Mouse (Mus musculus) forebrain, postnatal 0 days (tissue): ENCODE measurements at regions not wholly inside any gene's neighbourhood (a gene's known extent, or its start where the extent isn't known, plus 50 kb on each side); places are given as distances from the start of the nearest gene placed in this dataset.

Experiments used
- ATAC-seq: fragments of 200-750 bp; cut with Nextera tagmentation; 2 replicates; pipeline ENCODE4 v1.8.0; 2017; ENCODE audit warnings: mild to moderate bottlenecking, moderate library complexity
- DNase-seq: peaks from one replicate; pipeline ENCODE4 v3.0.0-alpha.2; 2015
- H3K27ac ChIP-seq: fragments of 300-500 bp; sonication (generic); 2 replicates; pipeline ENCODE4 v1.5.1; 2014; ENCODE audit warnings: low read depth, mild to moderate bottlenecking, antibody characterized with exemption, low read length, moderate library complexity, mixed read lengths
- H3K27me3 ChIP-seq: fragments of 300-500 bp; sonication (generic); 2 replicates; pipeline ENCODE4 v1.6.1; 2014; ENCODE audit warnings: mild to moderate bottlenecking, low read length, mixed read lengths; ENCODE audit not compliant: insufficient read depth
- H3K36me3 ChIP-seq: fragments of 300-500 bp; sonication (generic); 2 replicates; pipeline ENCODE4 v1.6.1; 2014; ENCODE audit warnings: mild to moderate bottlenecking, moderate library complexity; ENCODE audit not compliant: insufficient read depth
- H3K4me1 ChIP-seq: fragments of 300-500 bp; sonication (generic); 2 replicates; pipeline ENCODE4 v1.6.1; 2014; ENCODE audit warnings: antibody characterized with exemption; ENCODE audit not compliant: insufficient read depth
- H3K4me2 ChIP-seq: fragments of 300-500 bp; sonication (generic); 2 replicates; pipeline ENCODE4 v1.6.1; 2014; ENCODE audit warnings: low read depth, mild to moderate bottlenecking, moderate library complexity
- H3K4me3 ChIP-seq: fragments of 300-500 bp; sonication (generic); 2 replicates; pipeline ENCODE4 v1.5.1; 2014; ENCODE audit warnings: low read depth, low read length, mixed read lengths
- H3K9ac ChIP-seq: fragments of 300-500 bp; sonication (generic); 2 replicates; pipeline ENCODE4 v1.6.1; 2014; ENCODE audit warnings: mild to moderate bottlenecking
- H3K9me3 ChIP-seq: fragments of 300-500 bp; sonication (generic); 2 replicates; pipeline ENCODE4 v1.6.1; 2016; ENCODE audit warnings: low read length
- CTCF ChIP-seq: sonication (generic); IDR thresholded peaks from 2 replicates; pipeline ENCODE4 v1.5.1; 2016; ENCODE audit warnings: antibody characterized with exemption, control low read depth, low read depth
- WGBS: fragments of 180-500 bp; shearing (Covaris S2); extraction: QIAGEN DNeasy Blood & Tissue Kit; methylation state at CpG from one replicate; pipeline ENCODE4 v1.1.7; 2014; 5-methylcytosine and 5-hydroxymethylcytosine counted together

GRCm38 (mm10) chr11:111155023-111155422, 89.1 kb downstream of the Kcnj2 start:
- 89% methylated on average over 7 of the region's 7 CpGs for WGBS
- no peaks in the 10 kb centered on the region for H3K4me1 ChIP-seq
- TF ChIP-seq CTCF = no peak
- H3K36me3 ChIP-seq = no peaks in the 10 kb centered on the region
- no peak overlapping the region for H3K4me3 ChIP-seq
- DNase-seq (no peak), ATAC-seq (no peak)
- no peak overlapping the region for H3K27ac ChIP-seq
- no peaks in the 10 kb centered on the region for H3K27me3 ChIP-seq
- H3K9ac ChIP-seq = no peak overlapping the region
- H3K4me2 ChIP-seq = no peak overlapping the region
- no peaks in the 10 kb centered on the region for H3K9me3 ChIP-seq

GRCm38 (mm10) chr11:111155747-111156146, 89.8 kb downstream of the Kcnj2 start:
- no peaks in the 10 kb centered on the region for H3K9me3 ChIP-seq
- DNase-seq = no peak
- 88% methylated on average over 7 of the region's 7 CpGs for WGBS

GRCm38 (mm10) chr11:111159299-111159698, 93.3 kb downstream of the Kcnj2 start:
- no peak overlapping the region for H3K9ac ChIP-seq
- no peak overlapping the region for H3K4me2 ChIP-seq
- no peaks in the 10 kb centered on the region for H3K4me1 ChIP-seq
- no peaks in the 10 kb centered on the region for H3K36me3 ChIP-seq
- 89% methylated on average over 2 of the region's 2 CpGs for WGBS
- no peak for TF ChIP-seq CTCF
- H3K4me3 ChIP-seq = no peak overlapping the region
- H3K9me3 ChIP-seq = no peaks in the 10 kb centered on the region
- H3K27ac ChIP-seq = no peak overlapping the region
- DNase-seq (no peak), ATAC-seq (no peak)
- H3K27me3 ChIP-seq = no peaks in the 10 kb centered on the region

More at GRCm38 (mm10) chr11:111155747-111156146, 89.8 kb downstream of the Kcnj2 start:
- H3K27me3 ChIP-seq = no peaks in the 10 kb centered on the region
- no peaks in the 10 kb centered on the region for H3K4me1 ChIP-seq
- no peaks in the 10 kb centered on the region for H3K36me3 ChIP-seq
- no peak for TF ChIP-seq CTCF
- no peak overlapping the region for H3K27ac ChIP-seq
- no peak for ATAC-seq
- H3K4me3 ChIP-seq = no peak overlapping the region
- H3K4me2 ChIP-seq = no peak overlapping the region
- no peak overlapping the region for H3K9ac ChIP-seq

- H3K4me2 ChIP-seq = no peak overlapping the region
- ATAC-seq = no peak
- H3K9ac ChIP-seq = no peak overlapping the region
- TF ChIP-seq CTCF = no peak
- no peaks in the 10 kb centered on the region for H3K9me3 ChIP-seq
- H3K4me1 ChIP-seq = no peaks in the 10 kb centered on the region
- H3K36me3 ChIP-seq = no peaks in the 10 kb centered on the region
- H3K4me3 ChIP-seq = no peak overlapping the region
- H3K27ac ChIP-seq = no peak overlapping the region
- no peaks in the 10 kb centered on the region for H3K27me3 ChIP-seq
- DNase-seq = no peak
Observed at GRCm38 (mm10) chr11:111164907-111165306, 98.9 kb downstream of the Kcnj2 start.

- no peak for TF ChIP-seq CTCF
- ATAC-seq (no peak), DNase-seq (no peak)
- no peak overlapping the region for H3K4me2 ChIP-seq
- H3K27me3 ChIP-seq = no peaks in the 10 kb centered on the region
- no peak overlapping the region for H3K4me3 ChIP-seq
- 89% methylated on average over 5 of the region's 5 CpGs for WGBS
- no peaks in the 10 kb centered on the region for H3K4me1 ChIP-seq
- H3K36me3 ChIP-seq = no peaks in the 10 kb centered on the region
- H3K9me3 ChIP-seq = no peaks in the 10 kb centered on the region
- H3K27ac ChIP-seq = no peak overlapping the region
- no peak overlapping the region for H3K9ac ChIP-seq
Observed at GRCm38 (mm10) chr11:111170174-111170800, 104.3 kb downstream of the Kcnj2 start.

- Histone ChIP-seq H3K9me3 (no peaks in the 10 kb centered on the region), H3K4me2 (no peak overlapping the region), H3K9ac (no peak overlapping the region), H3K27ac (no peak overlapping the region), H3K4me3 (no peak overlapping the region), H3K36me3 (no peaks in the 10 kb centered on the region), H3K27me3 (no peaks in the 10 kb centered on the region), H3K4me1 (no peaks in the 10 kb centered on the region)
- ATAC-seq (no peak), DNase-seq (no peak)
- no peak for TF ChIP-seq CTCF
- 86% methylated on average over 4 of the region's 4 CpGs for WGBS
Observed at GRCm38 (mm10) chr11:111173525-111173924, 107.6 kb downstream of the Kcnj2 start.

- no peak overlapping the region for H3K4me2 ChIP-seq
- no peak for TF ChIP-seq CTCF
Observed at GRCm38 (mm10) chr11:111175566-111175965, 109.6 kb downstream of the Kcnj2 start.

More at GRCm38 (mm10) chr11:111175566-111175965, 109.6 kb downstream of the Kcnj2 start:
- DNase-seq = no peak
- no peaks in the 10 kb centered on the region for H3K27me3 ChIP-seq
- no peak overlapping the region for H3K27ac ChIP-seq
- H3K9me3 ChIP-seq = no peaks in the 10 kb centered on the region
- ATAC-seq = no peak
- WGBS = 51% methylated on average over 3 of the region's 3 CpGs
- no peak overlapping the region for H3K4me3 ChIP-seq
- no peaks in the 10 kb centered on the region for H3K36me3 ChIP-seq
- H3K9ac ChIP-seq = no peak overlapping the region
- no peaks in the 10 kb centered on the region for H3K4me1 ChIP-seq
